Mouse (Mus musculus): ENCODE results near the gene Mab21l1. TPM values are rescaled to one million over a fixed set of nuclear protein-coding genes. Genes with fewer than 3 reads are reported as not detected.

The Mab21l1 gene
- 1 to 10 TPM in 1 of 2 experiments, under 1 TPM in 1; 0.72 to 1.8 TPM for total RNA-seq (2021)
- long read RNA-seq, experiment 1, partial matches to known transcripts: 0 of 1 reads
- long read RNA-seq, experiment 1, other reads (novel, unspliced or antisense): 0 of 1 reads
- long read RNA-seq, experiment 2, partial matches to known transcripts: 0 of 2 reads
- long read RNA-seq, experiment 2, other reads (novel, unspliced or antisense): 0 of 2 reads

DNA sequence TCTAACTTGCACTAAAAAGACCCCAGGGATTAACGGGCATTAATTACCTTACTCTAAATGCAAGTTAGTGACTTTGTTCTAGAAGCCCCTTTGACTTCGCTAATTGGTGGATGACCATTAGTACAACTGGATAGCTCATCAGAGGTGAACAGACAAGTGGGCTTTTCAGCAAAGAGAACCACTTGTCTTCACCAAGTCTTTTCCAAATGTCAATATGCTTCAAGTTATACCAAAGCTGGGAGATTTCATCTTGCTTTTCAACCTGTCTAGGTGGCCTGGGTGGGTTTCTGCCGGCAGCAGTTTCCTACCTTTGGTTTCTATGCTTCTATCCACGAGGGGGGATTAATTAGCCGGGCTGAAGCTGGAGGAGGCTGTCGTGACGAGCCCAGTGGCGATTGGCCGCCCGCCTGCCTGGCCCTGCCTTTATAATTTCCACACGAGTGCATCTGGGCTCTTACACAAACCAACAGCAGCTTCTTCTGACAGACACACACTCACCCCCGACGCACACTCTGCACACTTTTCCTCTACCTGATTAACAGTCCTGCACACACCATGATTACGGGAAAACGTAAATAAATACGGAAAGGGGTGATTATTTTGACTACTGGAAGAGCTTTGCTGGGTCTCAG, at the start of gene Mab21l1:
Gene Mab21l1, plus strand, starts transcription at position 455 of the 632 bp plus-strand sequence.
- peak; percentile 79 for DNase-seq

DNA sequence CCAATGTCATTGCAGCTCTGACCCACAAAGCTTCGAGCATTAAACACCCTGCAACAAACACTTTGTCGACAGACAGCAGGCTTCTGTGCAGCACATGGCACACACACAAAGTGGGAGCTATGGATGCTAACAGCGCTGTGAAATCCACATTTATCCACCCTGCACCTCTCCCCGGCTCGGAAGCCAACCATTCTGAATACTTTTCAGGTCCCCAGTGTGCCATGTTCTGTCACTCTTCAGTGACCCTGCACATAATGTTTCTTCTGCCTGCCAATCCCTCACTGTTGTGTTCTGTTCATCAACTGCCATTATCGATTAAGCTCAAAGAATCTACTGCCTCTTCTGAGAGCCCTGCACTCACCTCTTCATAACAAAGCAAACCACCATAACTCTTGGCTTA, 48.6 kb upstream of the Mab21l1 start:
- no peak for DNase-seq

DNA sequence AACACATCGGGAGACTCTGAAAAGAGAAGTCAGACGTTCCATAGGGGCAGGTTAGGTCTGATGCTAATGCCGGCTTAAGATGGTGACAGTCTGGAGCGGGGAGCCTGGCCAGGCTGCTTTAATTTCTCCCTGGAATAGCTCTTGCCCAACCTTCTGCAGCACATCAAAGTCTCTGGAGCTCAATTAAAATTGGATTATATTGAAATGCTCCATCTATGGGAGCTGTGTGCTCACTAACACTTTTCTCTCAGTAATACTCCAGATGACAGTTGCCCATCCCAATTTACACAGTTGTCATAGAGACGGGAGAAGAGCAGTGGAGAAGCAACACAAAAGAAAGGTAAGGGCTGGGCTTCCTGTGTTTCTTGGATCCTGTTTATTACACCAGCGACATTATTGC, 40.9 kb upstream of the Mab21l1 start:
- no peak for DNase-seq

DNA sequence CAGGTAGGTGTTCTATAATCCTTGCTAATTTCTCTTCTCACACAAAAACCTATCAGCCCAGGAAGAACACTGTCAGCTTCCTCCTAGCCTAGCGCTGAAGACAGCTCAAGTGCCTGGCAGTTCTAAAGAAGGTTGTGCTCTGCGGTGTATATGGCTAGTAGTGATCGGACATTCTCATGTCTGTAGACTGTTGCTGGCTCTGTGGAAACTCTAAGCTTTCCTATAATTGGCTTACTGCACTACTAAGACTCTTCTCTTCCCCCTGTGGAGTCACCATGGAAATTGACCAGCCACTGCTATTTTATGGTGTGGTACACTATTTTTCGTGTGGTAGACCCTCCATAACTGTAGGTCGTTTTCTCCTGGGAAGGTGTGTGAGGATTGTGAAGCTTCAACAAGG, 40.1 kb upstream of the Mab21l1 start:
- DNase-seq: no peak

DNA sequence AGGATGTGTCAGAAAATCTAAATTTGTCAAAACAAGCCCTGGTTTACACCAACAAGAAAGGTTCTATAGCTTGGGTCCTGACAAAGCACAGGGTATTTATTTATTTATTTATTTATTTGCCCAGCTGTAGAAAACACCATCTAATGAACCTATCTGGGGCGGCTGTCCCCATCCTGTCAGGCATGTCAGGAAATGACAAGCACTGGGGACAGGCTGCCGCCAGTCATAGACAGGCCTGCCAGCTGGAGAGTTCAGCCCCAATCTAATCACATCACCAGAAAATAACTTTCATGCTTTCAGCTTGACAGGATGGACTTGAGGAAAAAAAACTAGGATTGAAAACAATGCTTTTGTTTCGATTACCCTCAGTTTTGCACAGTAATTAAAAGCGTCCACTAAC, 39.7 kb upstream of the Mab21l1 start:
- no peak for DNase-seq

DNA sequence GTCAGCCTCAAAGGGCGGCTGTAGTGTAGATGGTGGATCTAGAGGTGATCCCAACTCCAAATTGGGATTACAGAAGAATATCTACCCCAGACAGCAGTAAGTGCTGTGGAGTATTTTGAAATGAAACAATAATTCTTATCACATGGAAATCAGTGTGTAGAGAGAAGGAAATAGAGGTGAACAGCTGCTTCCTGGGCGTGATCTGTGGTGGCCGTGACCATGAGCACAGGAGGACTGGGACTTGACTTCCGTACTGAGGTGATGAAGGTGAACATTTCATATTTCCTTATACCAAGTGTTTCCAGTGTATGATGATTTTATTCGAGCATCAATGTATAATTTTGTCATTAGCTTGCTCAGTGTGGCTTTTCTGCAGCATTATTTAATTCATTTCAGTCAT, 38.4 kb upstream of the Mab21l1 start:
- no peak for DNase-seq

DNA sequence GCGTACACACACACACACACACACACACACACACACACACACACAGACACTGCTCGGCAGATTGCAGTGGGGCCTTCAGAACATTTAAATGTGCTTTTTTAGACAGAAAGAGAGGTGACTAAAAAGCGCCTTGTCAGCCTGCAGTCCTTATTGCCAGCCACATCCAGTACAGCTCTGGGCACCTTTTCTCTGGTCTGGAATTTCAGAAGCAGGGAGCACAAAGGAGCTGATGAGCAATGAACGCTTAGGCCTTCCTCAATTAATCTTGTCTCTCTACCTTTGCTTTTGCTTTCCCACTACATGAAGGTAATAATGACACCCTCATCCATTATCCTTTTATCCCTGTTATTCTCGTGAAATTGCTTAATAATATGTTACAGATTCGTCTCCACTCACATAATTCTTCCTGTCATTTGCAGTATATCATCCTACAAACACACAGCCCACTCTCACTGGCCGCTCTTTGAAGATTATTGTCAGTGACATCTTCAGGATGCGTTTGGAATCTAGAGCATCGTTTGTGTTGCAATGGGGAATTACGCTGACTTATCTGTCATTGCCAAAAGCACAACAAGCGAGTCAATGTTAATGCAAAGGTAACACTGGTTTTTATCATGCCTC, 31.8 kb upstream of the Mab21l1 start:
- no peak for DNase-seq

DNA sequence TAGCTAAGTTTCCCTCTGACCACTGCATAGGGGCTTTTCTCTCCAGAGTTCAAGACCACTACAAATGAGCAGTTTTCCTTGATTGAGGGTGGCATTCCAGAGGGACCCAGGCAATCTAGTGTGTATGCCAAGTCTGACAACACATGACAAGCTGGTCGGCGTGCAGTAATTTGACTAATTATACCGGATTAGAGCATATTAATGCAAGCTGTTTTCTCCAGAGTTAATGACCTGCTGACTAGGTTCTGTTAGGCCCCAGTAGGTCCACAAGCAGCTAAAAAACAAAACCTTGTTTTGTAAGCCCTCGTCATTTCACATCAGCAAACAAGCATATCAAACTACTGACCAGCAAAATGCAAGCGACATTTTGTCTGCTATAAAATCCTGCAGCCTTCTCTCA, 30.9 kb upstream of the Mab21l1 start:
- no peak for DNase-seq

DNA sequence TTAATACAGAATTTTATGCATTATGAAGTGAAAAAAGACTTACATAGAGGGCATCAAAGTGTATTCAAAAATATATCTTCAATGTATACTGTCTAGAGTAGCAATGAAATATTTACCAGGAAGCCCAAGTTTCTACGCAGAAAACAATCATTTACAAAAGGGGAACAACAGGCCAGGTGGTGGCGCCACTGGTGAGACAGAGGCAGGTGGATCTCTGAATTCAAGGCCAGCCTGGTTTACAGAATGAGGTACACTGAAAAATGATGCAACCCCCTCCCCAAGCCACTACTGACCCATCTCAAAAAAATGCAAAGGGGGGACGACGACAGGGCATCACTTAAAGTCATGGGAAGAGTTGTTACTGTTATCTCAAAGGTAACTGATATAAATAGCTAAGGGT, 29.8 kb upstream of the Mab21l1 start:
- no peak for DNase-seq

DNA sequence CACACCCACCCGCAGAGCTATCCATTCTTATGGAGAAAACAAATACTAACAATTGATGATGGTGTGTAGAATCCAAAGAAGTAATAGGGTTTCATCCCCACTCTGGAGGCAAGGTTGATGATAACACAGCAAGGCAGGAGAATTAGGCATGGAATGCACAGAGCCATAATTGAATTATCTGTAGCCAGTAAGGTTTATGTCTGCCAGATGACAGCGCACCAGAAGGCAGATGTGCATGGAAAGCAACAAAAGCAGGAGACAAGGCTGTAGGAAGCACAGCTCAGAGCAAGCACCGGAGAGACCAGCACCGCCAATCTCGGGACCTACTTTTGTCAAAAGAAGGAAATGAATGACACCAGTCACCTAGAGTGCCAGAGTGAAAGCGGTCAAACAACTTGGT, 28.4 kb upstream of the Mab21l1 start:
- DNase-seq: no peak

DNA sequence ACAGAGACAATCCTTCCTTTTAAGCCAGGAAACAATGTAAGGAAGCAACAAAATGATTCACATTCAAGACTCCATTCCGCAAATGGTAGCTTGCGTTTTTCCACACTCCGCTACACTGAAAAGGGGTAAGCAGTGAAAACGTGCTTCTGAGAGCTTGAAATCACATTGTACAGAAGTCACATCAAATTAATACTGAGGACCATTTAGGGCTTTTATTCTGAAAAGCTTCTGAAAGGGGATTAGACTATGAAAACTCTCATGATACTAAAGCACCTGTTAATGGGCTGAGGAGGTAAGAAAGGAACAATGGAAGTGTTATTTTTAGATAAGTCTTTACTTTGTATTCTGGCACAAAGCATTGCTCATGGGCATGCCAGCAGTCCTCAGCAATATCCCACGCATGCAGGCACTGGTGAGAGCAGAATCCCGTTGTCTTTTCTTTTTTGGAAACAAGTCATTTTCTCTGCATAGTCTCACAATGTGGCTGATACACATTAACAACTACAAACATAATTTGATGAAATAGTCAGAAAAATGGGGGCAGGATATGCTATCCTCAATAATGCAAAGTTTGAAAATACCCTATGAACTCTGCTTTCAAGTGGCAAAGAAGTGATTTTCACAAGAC, 27.2 kb upstream of the Mab21l1 start:
- no peak for DNase-seq

DNA sequence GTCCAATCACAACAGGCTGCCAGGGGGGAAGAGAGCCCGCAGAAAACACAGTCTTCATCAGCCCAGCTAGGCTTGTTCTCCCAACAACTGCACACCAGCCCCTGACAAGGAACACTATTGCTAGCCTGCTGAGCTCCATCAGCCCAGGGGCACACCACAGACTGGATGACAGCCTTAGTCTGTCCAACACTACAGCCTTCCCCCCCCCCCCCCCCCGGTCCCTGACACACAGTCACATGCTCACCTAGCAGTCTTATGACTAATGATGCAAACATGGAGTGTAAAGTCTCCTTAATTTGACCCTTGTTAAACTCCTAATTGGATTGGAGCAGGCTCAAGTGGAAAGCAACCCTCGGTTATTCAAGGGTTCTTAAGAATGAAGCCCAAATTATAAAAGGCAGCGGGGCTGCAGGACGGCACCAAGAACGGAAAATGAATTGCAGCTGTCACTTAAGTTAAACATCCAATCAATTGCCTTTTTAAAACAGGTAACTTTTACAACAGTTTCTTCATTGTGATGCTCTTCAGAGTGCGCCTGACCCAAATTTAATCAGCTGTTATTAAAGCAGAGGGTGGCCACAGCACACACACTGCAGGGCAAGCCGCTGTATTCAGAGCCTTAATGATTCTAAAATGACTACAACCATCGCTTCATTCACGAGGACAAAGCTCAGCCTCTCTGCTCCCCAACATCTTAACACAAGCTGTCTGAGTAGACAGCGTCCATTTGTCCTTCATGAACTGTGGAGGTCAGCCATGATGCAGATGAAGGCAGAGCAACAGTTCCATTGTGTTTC, 26.3 kb upstream of the Mab21l1 start:
- DNase-seq: no peak

DNA sequence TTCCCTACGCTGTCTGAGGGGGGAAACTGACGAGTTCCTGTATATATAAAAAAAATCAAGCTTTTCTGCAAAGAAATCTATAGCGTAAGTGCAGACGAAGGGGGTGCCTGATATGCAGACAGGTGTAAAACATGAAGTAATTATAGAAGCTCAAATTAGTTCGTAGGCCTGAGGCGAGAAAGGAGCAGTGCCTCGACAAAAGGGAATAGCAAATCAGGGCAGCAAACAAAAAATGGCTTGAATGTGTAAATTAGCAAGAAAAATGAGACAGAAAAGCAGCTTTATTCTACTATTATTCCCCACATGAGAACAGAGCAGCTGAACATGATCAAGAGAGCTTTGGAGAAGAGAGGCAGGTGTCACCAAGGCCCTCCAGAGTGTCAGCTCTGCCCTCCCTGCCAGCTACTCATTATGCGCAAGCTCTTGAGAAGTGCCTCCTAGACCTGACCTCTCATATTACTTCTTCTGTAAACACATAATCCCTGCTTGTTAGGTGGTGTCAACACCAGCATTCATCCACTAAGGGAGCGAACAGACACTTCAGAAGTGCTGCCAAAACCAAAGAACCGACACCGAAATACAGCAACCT, 25.6 kb upstream of the Mab21l1 start:
- no peak for DNase-seq

DNA sequence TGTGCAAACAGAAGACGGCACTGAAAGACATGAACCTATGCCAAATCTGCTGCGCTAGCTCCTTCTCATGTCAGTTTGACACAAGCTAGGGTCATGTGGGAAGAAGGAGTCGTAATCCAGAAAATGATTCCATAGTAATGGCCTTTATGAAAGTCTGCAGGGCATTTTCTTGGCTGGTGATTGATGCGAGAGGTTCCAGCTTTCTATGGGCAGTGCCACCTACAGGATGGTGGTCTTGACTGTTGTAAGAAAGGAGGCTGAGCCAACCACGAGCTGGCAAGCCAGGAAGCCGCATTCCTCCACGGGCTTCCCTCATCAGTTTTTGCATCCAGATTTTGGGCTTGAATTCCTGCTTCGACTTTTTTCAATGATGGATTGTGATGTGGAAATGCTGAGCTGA, 24.0 kb upstream of the Mab21l1 start:
- no peak for DNase-seq

DNA sequence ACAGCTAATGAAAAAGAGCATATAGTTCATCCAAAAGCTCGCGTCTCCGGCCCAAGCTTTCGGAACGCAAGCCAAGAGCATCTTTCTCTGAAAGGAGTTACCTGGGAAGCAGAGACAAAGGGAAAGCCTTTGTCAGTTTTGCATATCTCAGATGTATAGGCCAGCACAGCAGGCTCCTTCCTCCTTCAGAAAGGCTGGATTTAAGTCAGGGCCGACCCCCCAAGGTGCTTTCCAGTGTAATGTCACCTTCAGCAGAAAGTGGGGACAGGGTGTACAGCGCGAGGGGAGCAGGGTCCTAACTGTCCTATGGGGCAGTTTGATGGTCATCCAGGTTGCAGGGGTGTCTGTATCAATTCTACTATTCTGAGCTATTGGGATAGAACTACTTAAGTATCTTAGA, 18.7 kb upstream of the Mab21l1 start:
- DNase-seq: no peak

DNA sequence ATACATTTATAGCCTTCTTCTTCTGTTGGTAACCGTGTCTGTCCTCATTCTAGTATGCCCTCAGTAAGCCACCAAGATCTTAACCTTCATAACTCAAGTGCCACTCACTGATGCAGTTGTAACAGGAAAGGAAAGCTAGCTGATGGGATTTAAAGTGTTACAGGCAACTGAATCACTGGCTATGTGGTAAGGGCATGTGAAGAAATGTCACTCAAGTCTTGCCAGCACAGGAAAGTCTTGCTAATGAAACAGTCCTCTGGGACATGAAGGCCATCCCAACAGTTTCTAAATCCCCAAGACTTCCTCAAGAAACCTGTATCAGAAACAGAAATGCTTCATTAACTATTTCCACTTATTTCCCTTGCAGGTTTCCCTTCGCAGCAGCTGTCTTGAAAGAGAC, 13.7 kb upstream of the Mab21l1 start:
- DNase-seq: no peak

DNA sequence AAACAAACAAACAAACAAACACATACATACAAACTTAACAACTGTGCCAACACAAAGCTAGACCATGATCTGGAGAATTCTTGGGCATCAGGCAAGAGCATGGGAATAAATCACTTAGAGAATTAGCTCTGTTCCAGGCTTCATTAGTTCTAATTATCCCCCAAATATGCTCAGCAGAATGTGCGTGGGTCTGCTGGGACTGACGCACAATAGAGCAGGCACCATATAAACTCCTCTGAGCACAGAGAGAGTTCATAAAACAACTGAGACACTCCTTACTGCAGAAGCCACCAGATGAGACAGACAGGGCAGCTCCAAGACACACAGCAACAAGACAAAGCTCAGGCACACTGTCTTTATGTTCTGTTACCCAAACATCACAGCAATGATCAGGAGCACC, 13.0 kb upstream of the Mab21l1 start:
- DNase-seq: no peak

DNA sequence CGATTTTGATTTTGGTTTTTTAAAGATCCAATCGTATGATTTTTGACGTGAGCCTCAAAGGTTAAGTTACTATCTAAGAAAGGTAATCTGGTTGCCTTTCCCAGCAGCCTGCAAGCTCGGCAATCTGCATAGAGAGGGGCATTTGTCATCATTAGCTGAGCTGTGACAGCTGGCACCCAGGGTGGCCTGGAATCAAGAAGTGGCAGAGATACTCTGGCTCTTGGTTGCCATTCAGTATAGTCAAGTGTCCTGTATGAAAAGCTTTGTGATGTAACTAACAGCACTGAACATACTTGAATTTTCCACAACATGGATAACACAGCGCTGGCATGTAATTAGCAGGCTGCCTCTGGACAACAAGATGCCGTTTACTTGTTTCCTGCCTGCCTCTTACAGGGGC, 8.1 kb upstream of the Mab21l1 start:
- peak; percentile 28 for DNase-seq

DNA sequence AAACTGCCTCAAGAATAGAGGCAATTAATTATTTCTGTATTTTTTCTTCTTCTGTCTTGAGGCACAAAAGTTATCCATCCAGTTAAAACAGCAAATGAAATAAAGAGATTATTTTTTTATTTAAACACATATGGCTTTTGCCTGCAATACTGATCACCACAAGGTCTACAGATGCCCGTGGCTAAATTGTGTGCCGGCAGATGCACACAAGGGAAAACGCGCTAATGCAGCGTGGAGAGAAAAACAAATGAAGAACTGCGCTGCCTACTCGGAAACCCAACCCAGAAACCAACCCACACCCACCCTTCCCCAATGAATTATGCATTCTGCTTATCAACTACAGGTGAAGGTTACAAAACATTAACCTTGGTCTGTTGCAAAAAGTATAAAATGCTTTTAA, 7.1 kb upstream of the Mab21l1 start:
- no peak for DNase-seq

DNA sequence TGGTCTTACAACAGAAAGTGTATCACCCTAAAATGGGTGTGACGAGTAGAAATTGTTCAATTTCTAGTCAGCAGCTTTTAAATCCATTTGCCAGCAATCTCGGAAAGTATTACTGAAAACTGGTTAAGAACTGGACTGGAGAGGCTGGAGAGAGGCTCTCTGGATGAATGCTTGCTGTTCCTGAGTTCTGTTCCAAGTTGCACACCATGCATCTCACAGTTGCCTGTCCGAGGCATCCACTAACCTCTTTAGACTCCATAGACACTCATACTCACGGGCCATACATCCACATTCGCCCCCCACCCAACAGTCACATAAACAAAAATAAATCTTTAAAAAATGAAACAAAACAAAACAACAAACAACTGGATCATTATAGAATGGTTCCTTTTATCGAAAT, 6.6 kb upstream of the Mab21l1 start:
- DNase-seq: no peak

DNA sequence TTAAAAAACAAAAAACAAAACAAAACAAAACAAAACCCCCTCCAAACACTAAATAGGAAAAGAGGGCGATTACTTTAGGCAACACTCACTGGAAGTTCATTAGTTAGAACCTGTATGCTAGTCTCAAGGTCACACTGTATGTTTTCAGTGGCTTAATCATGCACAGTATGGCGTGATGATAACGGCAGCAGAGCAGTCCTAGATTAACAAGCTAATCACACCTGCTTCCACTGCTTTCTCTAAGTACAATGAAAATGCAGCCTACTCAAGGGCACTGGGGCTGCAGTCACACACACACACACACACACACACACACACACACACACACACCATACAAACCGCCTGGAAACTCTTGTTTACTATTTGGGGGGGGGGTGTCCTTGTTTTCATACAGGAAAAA, 4.8 kb upstream of the Mab21l1 start:
- no peak for DNase-seq
